Mouse (Mus musculus): Measurements from ENCODE around the gene 0610030E20Rik. TPM values are rescaled to one million over a fixed set of nuclear protein-coding genes. Genes with fewer than 3 reads are reported as not detected.

Gene 0610030E20Rik
- polyA plus RNA-seq, 1 experiment from 2014 or later = 21.8 TPM

GRCm38 (mm10) chr6:72345633-72346032 is 1.5 kb upstream of the 0610030E20Rik start:
- ATAC-seq (replicated peaks; ENCODE audit: low FRiP score, low read depth) = no peak
- Histone ChIP-seq H3K27me3 (ENCODE audit: insufficient read depth, low read length) (no peaks in the 10 kb centered on the region), H3K36me3 (ENCODE audit: insufficient read depth, low read length) (peaks cover 7% of the 10 kb centered on the region), H3K9me3 (replicated peaks; ENCODE audit: low read length) (no peaks in the 10 kb centered on the region), H3K9ac (ENCODE audit: low read depth, low read length) (0 out of 2 replicates have a peak overlapping the region, but pooled peaks have one; percentile 86), H3K27ac (no peak overlapping the region), H3K4me2 (ENCODE audit: low read length) (peak overlapping the region; percentile 82), H3K4me3 (replicated peaks; ENCODE audit: low read depth, low read length) (peak overlapping the region; percentile 88; the same call in 1 of the 2 replicates), H3K4me1 (replicated peaks; ENCODE audit: insufficient read depth, low read length) (peaks cover 15% of the 10 kb centered on the region)
- WGBS = 47% methylated on average over 6 of the region's 6 CpGs
- DNase-seq (ENCODE audit: low spot score) = no peak
- no peak for TF ChIP-seq CTCF (IDR thresholded peaks at IDR 0.05; ENCODE audit: low read depth)

DNA sequence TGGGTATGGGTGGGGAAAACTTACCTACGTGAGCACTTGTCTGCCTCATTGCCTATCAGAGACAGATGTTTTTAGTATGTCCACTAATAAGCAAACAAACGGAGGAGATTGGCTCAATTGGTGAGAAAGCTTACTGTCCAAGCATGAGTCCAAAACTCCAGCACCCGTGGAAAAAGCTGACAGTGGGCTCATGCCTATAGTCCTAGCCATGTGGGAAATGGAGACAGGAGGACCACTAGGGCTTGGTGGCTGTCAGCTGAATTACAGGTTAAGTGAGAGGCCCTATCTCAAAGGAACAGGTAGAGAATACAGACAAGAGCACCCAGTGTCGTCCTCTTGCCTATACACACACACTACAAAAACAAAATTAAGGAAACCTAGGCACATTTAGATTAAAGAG is 856 bp upstream of the 0610030E20Rik start:
- TF ChIP-seq CTCF (IDR thresholded peaks at IDR 0.05; ENCODE audit: low read depth) = no peak
- Histone ChIP-seq H3K27ac (no peak overlapping the region), H3K27me3 (ENCODE audit: insufficient read depth, low read length) (no peaks in the 10 kb centered on the region), H3K4me2 (ENCODE audit: low read length) (no peak overlapping the region), H3K9me3 (replicated peaks; ENCODE audit: low read length) (no peaks in the 10 kb centered on the region), H3K4me1 (replicated peaks; ENCODE audit: insufficient read depth, low read length) (peaks cover 15% of the 10 kb centered on the region), H3K9ac (ENCODE audit: low read depth, low read length) (no peak overlapping the region), H3K4me3 (replicated peaks; ENCODE audit: low read depth, low read length) (no peak overlapping the region), H3K36me3 (ENCODE audit: insufficient read depth, low read length) (peaks cover 9% of the 10 kb centered on the region)
- ATAC-seq (replicated peaks; ENCODE audit: low FRiP score, low read depth) (no peak), DNase-seq (ENCODE audit: low spot score) (no peak)
- WGBS = 86% methylated on average over 4 of the region's 4 CpGs

DNA sequence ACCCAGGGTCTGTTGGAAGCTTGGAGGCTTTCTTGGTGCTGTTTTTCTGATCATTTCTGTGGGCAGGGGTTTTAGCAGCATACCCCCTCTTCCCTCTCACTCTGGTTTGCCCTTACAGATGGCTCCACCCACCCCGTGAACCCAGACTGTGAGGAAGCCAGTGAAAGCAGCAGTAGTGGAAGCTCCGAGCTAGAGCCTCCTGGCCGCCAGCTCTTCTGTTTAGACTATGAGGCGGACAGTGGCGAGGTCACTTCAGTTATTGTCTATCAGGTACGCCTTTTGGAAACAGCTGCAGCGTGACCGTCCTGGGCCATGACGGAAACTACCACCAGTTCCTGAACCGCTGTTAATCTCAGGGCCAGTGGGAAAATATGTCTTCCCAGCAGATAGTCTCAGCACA is 1.3 kb downstream of the 0610030E20Rik start:
- H3K4me2 ChIP-seq (ENCODE audit: low read length) = peak overlapping the region; percentile 80
- no peaks in the 10 kb centered on the region for H3K27me3 ChIP-seq (ENCODE audit: insufficient read depth, low read length)
- ATAC-seq (replicated peaks; ENCODE audit: low FRiP score, low read depth) (no peak), DNase-seq (ENCODE audit: low spot score) (no peak)
- peak overlapping the region; percentile 69; the same call in 1 of the 2 replicates for H3K4me3 ChIP-seq (replicated peaks; ENCODE audit: low read depth, low read length)
- H3K4me1 ChIP-seq (replicated peaks; ENCODE audit: insufficient read depth, low read length) = peaks cover 15% of the 10 kb centered on the region
- H3K9ac ChIP-seq (ENCODE audit: low read depth, low read length) = no peak overlapping the region
- no peak for TF ChIP-seq CTCF (IDR thresholded peaks at IDR 0.05; ENCODE audit: low read depth)
- peaks cover 9% of the 10 kb centered on the region for H3K36me3 ChIP-seq (ENCODE audit: insufficient read depth, low read length)
- H3K27ac ChIP-seq = no peak overlapping the region
- 74% methylated on average over 10 of the region's 10 CpGs for WGBS
- no peaks in the 10 kb centered on the region for H3K9me3 ChIP-seq (replicated peaks; ENCODE audit: low read length)

DNA sequence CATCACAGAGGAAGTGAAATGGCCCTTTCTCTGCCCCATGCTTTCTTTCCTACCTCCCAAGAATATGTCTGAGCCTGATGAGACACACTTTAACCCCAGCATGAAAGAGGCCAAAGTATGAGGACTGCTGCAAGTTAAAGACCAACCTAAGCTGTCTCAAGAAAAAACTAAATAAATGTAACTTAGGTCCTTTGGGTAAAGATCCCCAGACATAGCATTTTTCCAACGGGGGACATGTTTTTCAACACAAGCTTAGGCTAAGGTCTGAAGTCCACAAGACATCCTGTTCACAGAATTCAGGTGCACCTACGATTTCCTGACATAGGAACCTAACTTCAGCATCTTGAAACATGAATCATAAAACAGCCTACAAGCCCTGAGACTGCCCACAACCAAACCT is 3.1 kb downstream of the 0610030E20Rik start:
- Histone ChIP-seq H3K36me3 (ENCODE audit: insufficient read depth, low read length) (peaks cover 9% of the 10 kb centered on the region), H3K9ac (ENCODE audit: low read depth, low read length) (no peak overlapping the region), H3K4me2 (ENCODE audit: low read length) (no peak overlapping the region), H3K9me3 (replicated peaks; ENCODE audit: low read length) (no peaks in the 10 kb centered on the region), H3K27ac (0 out of 2 replicates have a peak overlapping the region, but pooled peaks have one; percentile 6), H3K27me3 (ENCODE audit: insufficient read depth, low read length) (no peaks in the 10 kb centered on the region), H3K4me1 (replicated peaks; ENCODE audit: insufficient read depth, low read length) (peaks cover 7% of the 10 kb centered on the region; the same call in 1 of the 2 replicates), H3K4me3 (replicated peaks; ENCODE audit: low read depth, low read length) (no peak overlapping the region)
- 90% methylated on average over 2 of the region's 2 CpGs for WGBS
- no peak for DNase-seq (ENCODE audit: low spot score)
- TF ChIP-seq CTCF (IDR thresholded peaks at IDR 0.05; ENCODE audit: low read depth) = no peak
- ATAC-seq (replicated peaks; ENCODE audit: low FRiP score, low read depth) = no peak

GRCm38 (mm10) chr6:72352636-72353405 is 5.7 kb downstream of the 0610030E20Rik start:
- ATAC-seq (replicated peaks; ENCODE audit: low FRiP score, low read depth) = no peak
- Histone ChIP-seq H3K4me1 (replicated peaks; ENCODE audit: insufficient read depth, low read length) (peaks cover 6% of the 10 kb centered on the region; the same call in 1 of the 2 replicates), H3K27me3 (ENCODE audit: insufficient read depth, low read length) (no peaks in the 10 kb centered on the region), H3K9ac (ENCODE audit: low read depth, low read length) (no peak overlapping the region), H3K27ac (no peak overlapping the region), H3K36me3 (ENCODE audit: insufficient read depth, low read length) (peaks cover 9% of the 10 kb centered on the region), H3K4me2 (ENCODE audit: low read length) (no peak overlapping the region), H3K9me3 (replicated peaks; ENCODE audit: low read length) (no peaks in the 10 kb centered on the region), H3K4me3 (replicated peaks; ENCODE audit: low read depth, low read length) (no peak overlapping the region)
- 70% methylated on average over 5 of the region's 5 CpGs for WGBS
- TF ChIP-seq CTCF (IDR thresholded peaks at IDR 0.05; ENCODE audit: low read depth) = no peak
- DNase-seq (ENCODE audit: low spot score) = no peak

GRCm38 (mm10) chr6:72354025-72354424 is 6.9 kb downstream of the 0610030E20Rik start:
- H3K27me3 ChIP-seq (ENCODE audit: insufficient read depth, low read length) = no peaks in the 10 kb centered on the region
- peaks cover 9% of the 10 kb centered on the region for H3K36me3 ChIP-seq (ENCODE audit: insufficient read depth, low read length)
- 65% methylated on average over 1 of the region's 1 CpGs for WGBS
- H3K9me3 ChIP-seq (replicated peaks; ENCODE audit: low read length) = no peaks in the 10 kb centered on the region
- DNase-seq (ENCODE audit: low spot score) = no peak
- no peak for TF ChIP-seq CTCF (IDR thresholded peaks at IDR 0.05; ENCODE audit: low read depth)
- H3K4me2 ChIP-seq (ENCODE audit: low read length) = no peak overlapping the region
- no peaks in the 10 kb centered on the region for H3K4me1 ChIP-seq (replicated peaks; ENCODE audit: insufficient read depth, low read length)
- H3K4me3 ChIP-seq (replicated peaks; ENCODE audit: low read depth, low read length) = no peak overlapping the region
- no peak for ATAC-seq (replicated peaks; ENCODE audit: low FRiP score, low read depth)
- H3K9ac ChIP-seq (ENCODE audit: low read depth, low read length) = no peak overlapping the region
- H3K27ac ChIP-seq = no peak overlapping the region

All from kidney, postnatal 0 days (tissue).